Mouse (Mus musculus): ENCODE measurements around the gene Nmrk2.
A peak's percentile ranks its signal among the peaks of the same experiment; 100 is the strongest.

- TF ChIP-seq POLR2A (IDR thresholded peaks at IDR 0.05; ENCODE audit: extremely low read depth, insufficient read depth, low read length) (no peak), CTCF (IDR thresholded peaks at IDR 0.05; ENCODE audit: low read depth, low read length) (peak; percentile 78)
These were observed 39.0 kb upstream of the Nmrk2 start for GRCm38 (mm10) chr10:81240876-81241275.
